Mouse (Mus musculus) hindlimb bud, embryonic 11.5 days (tissue): Measurements from ENCODE around the gene Ethe1.
A peak's percentile ranks its signal among the peaks of the same experiment; 100 is the strongest.

Experiments
- DNase-seq: peaks from one replicate; pipeline ENCODE4 v3.0.0-alpha.2; 2012; ENCODE audit warnings: low read depth, low spot score; ENCODE audit errors: extremely low spot score

Gene Ethe1

DNA sequence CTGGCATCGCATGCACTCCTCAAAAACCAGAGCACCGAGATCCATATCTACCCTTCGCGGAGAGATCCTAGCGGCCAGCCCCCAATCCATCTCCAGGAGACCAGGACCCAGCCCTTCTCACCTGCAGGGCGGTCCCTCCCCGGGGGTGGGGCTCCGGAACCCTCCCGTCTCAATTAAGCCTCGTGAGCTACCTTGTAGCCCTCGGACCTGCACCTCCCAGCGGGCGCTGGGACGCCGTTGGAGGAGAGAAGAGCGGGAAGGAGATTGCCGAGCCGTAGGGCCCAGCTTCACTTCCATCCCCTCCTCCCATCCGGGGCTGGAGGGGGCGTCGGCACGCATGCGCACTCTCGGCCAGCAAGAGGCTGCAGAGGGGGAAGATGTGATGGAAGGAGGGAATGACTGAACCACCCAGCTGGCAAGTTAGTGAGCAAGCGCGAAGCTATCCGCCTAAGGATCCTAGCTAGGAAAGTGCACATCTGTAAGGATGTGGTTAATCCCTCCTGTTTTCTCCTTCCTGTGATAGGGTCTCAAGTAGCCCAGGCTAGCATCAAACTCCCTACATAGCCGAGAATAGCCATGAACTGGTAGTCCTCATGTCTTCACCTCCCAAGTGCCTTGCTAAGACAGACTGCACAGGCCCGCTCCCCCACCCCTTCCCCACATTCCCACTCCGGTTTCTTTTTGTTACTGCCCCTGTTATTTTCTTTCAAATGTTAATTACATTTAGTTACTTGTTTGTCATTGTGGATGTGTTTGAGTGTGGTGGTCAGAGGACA is at the start of gene Ethe1, which contains the start of gene Zfp575:
Gene Ethe1, plus strand, starts transcription at position 214 of the 776 bp plus-strand sequence.
Gene Zfp575, minus strand, starts transcription at position 312 of the 776 bp plus-strand sequence.
- DNase-seq, result no peak

DNA sequence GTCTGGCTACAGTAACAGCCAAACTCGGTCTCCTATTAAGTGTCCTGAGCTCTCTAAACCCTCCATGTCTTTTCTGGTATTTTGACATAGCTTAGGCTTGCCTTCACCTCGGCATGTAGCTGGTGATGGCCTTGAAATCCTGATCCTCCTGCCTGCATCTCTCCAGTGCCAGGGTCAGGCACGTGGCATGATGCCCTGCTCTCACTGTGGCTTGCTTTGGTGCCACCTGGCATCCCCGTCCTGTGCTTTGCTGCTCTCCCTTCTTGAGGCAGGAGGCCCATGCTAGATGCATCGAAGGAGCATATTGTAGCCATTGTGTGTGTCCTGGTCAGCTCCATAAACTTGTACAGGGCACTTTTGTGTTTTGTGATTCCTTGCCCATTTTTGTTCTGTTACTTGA is 49.8 kb upstream of the Ethe1 start:
- no peak for DNase-seq

GRCm38 (mm10) chr7:24538154-24538553 is 49.2 kb upstream of the Ethe1 start:
- DNase-seq, result no peak

DNA sequence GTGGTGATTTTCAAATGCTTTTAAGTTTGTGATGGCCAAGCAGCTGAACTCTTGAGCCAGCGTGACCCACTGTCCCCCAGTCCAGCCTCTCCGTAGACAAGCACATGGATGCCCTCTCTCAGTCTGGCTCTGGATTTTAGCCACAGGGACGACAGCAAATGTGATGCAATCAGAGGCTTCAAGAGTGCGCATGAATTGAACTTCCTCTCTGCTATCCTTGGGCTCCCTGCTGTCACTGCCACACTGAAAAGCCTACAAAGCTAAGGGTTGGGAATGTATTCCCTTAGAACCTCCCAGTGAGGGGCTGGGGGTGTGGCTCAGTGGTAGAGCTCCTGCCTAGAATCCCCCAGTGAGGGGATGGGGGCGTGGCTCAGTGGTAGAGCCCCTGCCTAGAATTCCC is 48.6 kb upstream of the Ethe1 start:
- DNase-seq, result no peak

DNA sequence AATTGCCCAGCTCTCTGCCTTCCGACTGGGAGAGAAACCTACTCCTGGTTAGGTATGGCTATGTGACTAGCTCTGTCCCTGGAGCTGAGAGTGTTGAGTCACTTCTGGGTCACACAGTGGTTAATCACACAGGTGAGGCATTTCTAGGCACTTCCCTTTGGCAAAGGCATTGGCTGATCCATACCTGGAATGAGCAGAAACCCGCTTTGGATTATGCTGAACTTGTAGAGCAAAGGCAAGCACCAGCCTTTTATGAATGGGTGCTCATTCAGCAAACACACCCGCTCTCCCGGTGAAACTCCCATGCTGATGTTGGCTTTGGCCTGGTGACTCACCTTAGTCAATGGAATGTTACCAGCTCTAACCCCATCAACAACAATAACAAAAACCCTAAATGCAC is 47.7 kb upstream of the Ethe1 start:
- DNase-seq, result no peak

DNA sequence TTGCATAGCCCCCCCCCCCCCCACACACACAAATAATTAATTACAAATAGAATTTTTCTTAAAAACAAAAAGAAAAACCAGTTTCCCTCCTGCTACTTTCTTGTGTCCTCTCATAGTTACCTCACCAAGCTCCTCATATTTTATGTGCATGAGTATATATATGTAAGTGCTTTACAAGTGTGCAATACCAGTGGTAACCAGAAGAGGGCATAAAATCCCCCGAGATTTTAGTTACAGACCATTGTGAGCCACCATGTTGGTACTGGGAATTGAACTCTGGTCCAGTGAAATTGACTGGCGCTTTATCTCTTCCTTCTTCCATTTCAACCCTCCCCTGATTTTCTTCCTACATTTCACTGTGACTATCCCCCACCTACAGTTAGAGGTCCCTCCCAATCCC is 42.8 kb upstream of the Ethe1 start:
- no peak for DNase-seq

DNA sequence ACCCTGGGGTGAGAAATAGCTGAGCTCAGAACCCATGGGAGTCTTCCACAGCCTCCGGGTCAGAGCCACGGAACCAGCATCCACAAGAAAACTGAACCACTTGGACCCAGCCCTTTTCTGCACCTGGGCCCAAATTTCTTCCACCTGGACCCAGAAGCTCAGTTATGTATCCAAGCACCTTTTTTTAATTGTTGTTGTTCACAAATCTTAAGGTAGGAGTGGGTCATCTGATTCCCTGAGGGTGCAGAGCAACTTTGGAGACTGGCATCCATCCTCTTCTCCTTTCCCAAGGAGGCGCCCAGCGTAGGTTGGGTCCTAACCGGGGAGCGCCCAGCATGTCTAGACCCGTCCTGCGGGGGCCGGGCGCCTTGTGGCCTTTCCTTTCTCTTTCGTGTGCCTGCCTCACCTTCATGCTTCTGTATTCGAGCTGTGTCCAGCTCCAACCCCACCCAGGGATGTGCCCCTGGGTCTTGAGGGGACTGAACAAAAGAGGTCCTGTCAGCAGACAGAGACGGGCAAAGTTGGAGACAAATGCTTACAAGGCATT is 41.2 kb upstream of the Ethe1 start, which contains the start of the genes Pinlyp and Xrcc1:
Gene Pinlyp, minus strand, starts transcription at position 51 of the 547 bp plus-strand sequence.
Gene Xrcc1, plus strand, starts transcription at position 222 of the 547 bp plus-strand sequence.
- no peak for DNase-seq

DNA sequence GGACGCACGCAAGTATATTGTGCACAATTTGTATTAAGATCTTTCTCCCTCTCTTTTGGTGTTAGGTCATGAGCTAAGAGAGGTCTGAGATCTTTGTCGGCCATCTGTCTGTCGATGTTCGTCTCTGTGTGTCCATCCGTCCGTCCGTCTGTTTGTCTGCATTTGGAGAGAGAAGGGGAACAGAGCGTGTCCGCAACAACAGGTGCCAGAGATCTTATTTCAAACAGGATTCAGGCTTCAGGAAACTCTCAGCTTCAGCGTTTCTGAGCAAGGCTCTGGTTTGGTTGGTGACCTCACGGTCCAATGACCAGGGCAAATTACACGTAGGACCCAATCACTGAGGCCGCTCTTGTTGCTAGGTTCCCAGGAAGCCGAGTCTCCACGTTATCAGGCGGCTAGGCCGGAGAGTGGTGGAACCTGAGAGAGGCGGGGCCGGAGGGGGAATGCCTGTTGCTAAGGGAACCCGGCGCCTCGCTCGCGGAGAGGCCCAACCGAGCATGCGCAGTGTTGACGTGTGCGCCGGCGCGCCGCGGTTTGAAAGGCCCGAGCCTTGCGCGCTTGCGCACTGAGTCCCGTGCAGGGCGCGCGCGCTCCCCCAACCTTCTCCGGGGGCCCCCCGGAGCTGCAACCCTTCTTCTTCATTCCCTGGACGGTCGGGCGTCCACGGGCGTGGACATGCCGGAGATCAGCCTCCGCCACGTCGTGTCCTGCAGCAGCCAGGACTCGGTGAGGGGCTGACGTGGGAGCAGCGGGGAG is 40.5 kb upstream of the Ethe1 start:
- peak; percentile 98 for DNase-seq

DNA sequence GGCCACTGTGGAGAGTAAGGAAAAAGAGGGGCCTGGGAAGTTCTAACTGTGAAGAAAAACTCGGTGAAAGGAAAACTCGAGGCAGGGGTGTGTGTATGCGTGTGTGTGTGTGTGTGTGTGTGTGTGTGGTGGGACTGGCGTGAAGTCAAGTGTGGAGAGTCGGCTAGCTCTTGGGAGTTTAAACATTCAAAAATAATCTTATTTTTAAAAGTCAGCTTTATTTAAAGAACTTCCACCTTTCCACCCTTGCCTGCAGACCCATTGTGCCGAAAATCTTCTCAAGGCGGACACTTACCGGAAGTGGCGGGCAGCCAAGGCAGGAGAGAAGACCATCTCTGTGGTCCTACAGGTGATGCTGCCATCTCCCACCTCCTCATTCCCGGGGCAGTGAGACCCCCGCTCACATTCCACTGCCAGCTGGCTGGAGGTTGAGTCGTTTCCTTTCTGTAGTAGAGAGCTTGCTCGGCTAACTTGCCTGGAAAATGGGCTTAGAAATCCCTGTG is 39.8 kb upstream of the Ethe1 start:
- DNase-seq, result no peak

DNA sequence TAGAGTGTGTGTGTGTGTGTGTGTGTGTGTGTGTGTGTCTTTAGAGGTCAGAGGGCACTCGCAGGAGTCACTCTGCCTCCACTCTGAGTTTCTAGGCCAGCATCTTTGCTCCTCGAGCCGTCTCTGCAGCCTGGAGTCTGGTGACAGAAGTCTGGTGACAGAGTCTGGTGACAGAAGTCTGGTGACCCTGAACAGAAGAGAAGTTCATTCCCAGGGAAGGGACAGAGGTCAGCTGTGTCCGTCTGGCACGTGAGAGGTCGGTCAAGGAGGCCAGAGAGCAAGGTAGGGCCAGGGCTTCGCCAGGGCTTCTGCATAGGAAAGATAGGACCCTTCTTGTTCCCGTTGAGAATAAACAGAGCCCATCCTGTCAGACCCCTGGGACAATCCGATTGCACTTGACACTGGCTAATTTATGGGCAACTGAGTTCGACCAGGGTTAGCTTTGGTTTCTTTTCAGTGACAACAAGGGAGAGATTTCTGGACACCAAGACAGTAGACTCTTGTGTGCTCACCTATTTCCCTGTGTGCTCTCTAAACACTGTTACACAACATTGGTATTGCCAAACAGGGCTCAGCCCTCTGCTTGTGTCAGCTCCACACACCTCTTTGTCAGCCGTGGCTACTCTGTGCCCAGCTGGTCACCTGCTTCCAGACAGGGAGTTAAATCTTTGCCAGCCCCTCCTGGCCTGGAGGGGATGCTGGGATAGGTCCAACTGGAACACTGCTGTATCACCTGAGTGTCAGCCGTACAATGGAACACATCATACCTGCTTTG is 35.2 kb upstream of the Ethe1 start:
- DNase-seq, result no peak

GRCm38 (mm10) chr7:24555786-24556185 is 31.6 kb upstream of the Ethe1 start:
- DNase-seq, result no peak

GRCm38 (mm10) chr7:24561450-24561849 is 25.9 kb upstream of the Ethe1 start:
- no peak for DNase-seq

GRCm38 (mm10) chr7:24563191-24563836 is 24.0 kb upstream of the Ethe1 start:
- no peak for DNase-seq

- no peak for DNase-seq
Observed at GRCm38 (mm10) chr7:24563837-24564206, 23.5 kb upstream of the Ethe1 start.

DNA sequence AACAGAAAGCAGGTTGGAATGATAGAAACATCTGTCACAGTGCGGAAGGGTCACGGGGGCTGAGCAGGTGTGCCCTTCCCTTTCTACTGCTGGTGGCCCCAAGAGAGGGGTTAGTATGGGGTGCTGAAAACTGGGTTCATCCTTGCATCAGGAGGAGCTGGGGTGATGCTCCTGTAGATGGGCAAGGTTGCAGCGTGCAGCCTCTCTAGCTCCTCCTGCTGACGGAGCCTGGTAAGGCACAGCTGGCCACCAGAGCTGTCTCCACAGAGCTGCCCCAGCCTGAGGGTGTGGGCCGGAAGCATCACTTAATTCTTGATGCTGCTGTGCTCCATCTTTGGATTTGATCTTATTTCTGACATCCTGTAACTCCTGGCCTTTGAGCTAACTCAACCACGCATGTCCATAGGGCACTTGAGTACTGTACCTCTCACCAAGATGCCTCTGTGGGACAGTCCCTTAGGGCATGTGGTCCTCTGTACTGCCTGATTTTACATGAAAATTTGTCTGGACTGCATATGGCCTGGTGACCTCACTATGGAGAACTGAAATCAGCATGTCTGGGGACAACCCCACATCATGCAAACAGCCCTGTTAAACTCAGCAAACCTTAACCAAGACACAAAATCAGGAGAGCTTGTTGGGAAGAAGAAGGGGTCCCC is 22.6 kb upstream of the Ethe1 start:
- no peak for DNase-seq

GRCm38 (mm10) chr7:24565627-24566026 is 21.7 kb upstream of the Ethe1 start:
- DNase-seq, result no peak

DNA sequence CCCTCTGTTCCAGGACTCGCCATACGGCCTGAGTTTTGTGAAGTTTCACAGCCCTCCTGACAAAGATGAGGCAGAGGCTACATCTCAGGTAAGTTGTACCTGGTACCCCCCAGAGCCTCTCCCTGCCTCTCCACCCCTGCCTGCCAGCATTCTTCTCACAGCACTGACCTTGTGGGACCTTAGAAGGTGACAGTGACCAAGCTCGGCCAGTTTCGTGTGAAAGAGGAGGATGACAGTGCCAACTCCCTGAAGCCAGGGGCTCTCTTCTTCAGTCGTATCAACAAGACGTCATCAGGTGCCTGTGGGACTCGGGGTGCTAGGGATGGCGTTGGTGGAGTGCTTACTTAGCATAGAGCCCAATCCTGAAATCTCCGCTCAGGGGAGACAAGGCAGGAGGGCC is 21.1 kb upstream of the Ethe1 start:
- DNase-seq, result no peak

DNA sequence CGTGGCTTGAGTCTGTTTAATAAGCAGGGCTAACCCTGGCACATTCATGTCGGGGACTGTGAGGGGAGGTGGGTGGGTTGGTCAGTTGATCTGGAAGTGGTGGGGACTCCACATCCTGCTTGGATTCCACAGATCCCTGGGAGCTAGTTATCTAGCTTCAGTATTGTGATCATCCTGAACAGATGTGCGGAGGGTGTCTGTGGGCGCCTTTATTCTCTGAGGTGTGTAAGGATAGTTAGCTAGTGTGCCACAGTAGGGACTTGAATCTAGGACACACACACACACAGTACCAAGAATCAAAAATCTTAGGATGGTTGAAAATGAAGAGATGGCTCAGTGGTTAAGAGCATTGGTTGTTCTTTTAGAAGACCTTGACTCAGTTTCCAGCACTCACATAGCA is 18.8 kb upstream of the Ethe1 start:
- DNase-seq, result no peak

- no peak for DNase-seq
Observed at GRCm38 (mm10) chr7:24571071-24571470, 16.3 kb upstream of the Ethe1 start.

- no peak for DNase-seq
Observed at GRCm38 (mm10) chr7:24572455-24572854, 14.9 kb upstream of the Ethe1 start.
